Mouse (Mus musculus) liver, postnatal 0 days (tissue): ENCODE results near the gene Atp13a3. TPM values are rescaled to one million over a fixed set of nuclear protein-coding genes. Genes with fewer than 3 reads are reported as not detected.
A peak's percentile ranks its signal among the peaks of the same experiment; 100 is the strongest.
"Not testable (repeated sequence)": the region's sequence is repeated elsewhere in the genome, so short reads cannot be mapped to it uniquely, and the experiment has no call there.

ENCODE experiments used
- ATAC-seq: fragments of 200-750 bp; cut with Nextera tagmentation; 2 replicates; pipeline ENCODE4 v1.8.0; 2017; ENCODE audit warnings: mild to moderate bottlenecking, moderate library complexity
- DNase-seq: peaks from one replicate; pipeline ENCODE4 v3.0.0-alpha.2; 2016
- H3K27ac ChIP-seq: fragments of 300-500 bp; sonication (generic); 2 replicates; pipeline ENCODE4 v1.5.1; 2014; ENCODE audit warnings: antibody characterized with exemption, moderate library complexity, mild to moderate bottlenecking, low read depth
- H3K27me3 ChIP-seq: fragments of 300-500 bp; sonication (generic); 2 replicates; pipeline ENCODE4 v1.6.1; 2014; ENCODE audit warnings: low read length, control low read depth, mixed read lengths; ENCODE audit not compliant: insufficient read depth
- H3K36me3 ChIP-seq: fragments of 300-500 bp; sonication (generic); replicated peaks from 2 replicates; pipeline ENCODE4 v1.6.1; 2014; ENCODE audit warnings: mild to moderate bottlenecking, control low read depth, low read length, moderate library complexity, mixed read lengths; ENCODE audit not compliant: insufficient read depth
- H3K4me1 ChIP-seq: fragments of 300-500 bp; sonication (generic); 2 replicates; pipeline ENCODE4 v1.6.1; 2014; ENCODE audit warnings: antibody characterized with exemption, mild to moderate bottlenecking, control low read depth; ENCODE audit not compliant: insufficient read depth
- H3K4me2 ChIP-seq: fragments of 300-500 bp; sonication (generic); 2 replicates; pipeline ENCODE4 v1.6.1; 2014; ENCODE audit warnings: low read depth, mild to moderate bottlenecking, low read length, moderate library complexity, mixed read lengths
- H3K4me3 ChIP-seq: fragments of 300-500 bp; sonication (generic); 2 replicates; pipeline ENCODE4 v1.5.1; 2014; ENCODE audit warnings: low read depth, low read length
- H3K9ac ChIP-seq: fragments of 300-500 bp; sonication (generic); replicated peaks from 2 replicates; pipeline ENCODE4 v1.6.1; 2014; ENCODE audit warnings: mild to moderate bottlenecking, moderate library complexity
- H3K9me3 ChIP-seq: fragments of 300-500 bp; sonication (generic); 2 replicates; pipeline ENCODE4 v1.6.1; 2016; ENCODE audit warnings: mild to moderate bottlenecking, control low read depth, low read length, mixed read lengths
- CTCF ChIP-seq: sonication (generic); IDR thresholded peaks from 2 replicates; pipeline ENCODE4 v1.5.1; 2016; ENCODE audit warnings: antibody characterized with exemption, low read depth
- EP300 ChIP-seq: IDR thresholded peaks from 2 replicates; pipeline ENCODE4 v1.6.1; 2016; ENCODE audit warnings: antibody characterized with exemption, low read depth, mild to moderate bottlenecking
- WGBS: fragments of 180-500 bp; shearing (Covaris S2); extraction: QIAGEN DNeasy Blood & Tissue Kit; methylation state at CpG from one replicate; pipeline ENCODE4 v1.1.7; 2014; ENCODE audit not compliant: insufficient replicate concordance; 5-methylcytosine and 5-hydroxymethylcytosine counted together
- polyA plus RNA-seq: library from polyadenylated mRNA; unstranded; fragments of >200 nt; fragmentation: Nextera tagmentation; extraction: Ambion mirVana; gene quantifications from 2 replicates; pipeline ENCODE4 v1.2.1, GENCODE M21; 2015

Gene Atp13a3
- polyA plus RNA-seq, 1 experiment from 2014 or later, result 9.9 TPM

GRCm38 (mm10) chr16:30374927-30375326 lies 30.8 kb downstream of the Atp13a3 start:
- no peak overlapping the region for H3K4me3 ChIP-seq
- no peak for ATAC-seq
- 0 out of 2 replicates have a peak, but pooled peaks cover 3% of the 10 kb centered on the region for H3K4me1 ChIP-seq
- DNase-seq, result no peak
- H3K9ac ChIP-seq, result no peak overlapping the region
- H3K4me2 ChIP-seq, result no peak overlapping the region
- H3K27me3 ChIP-seq, result no peaks in the 10 kb centered on the region
- no peak overlapping the region for H3K27ac ChIP-seq
- 84% methylated on average over 3 of the region's 3 CpGs for WGBS
- no peak for TF ChIP-seq EP300
- TF ChIP-seq CTCF, result no peak
- H3K9me3 ChIP-seq, result no peaks in the 10 kb centered on the region
- peaks cover 3% of the 10 kb centered on the region; the same call in 1 of the 2 replicates for H3K36me3 ChIP-seq

- WGBS, result 51% methylated on average over 3 of the region's 3 CpGs
- Histone ChIP-seq H3K36me3 (peaks cover 3% of the 10 kb centered on the region; the same call in 1 of the 2 replicates), H3K4me2 (no peak overlapping the region), H3K27ac (no peak overlapping the region), H3K9me3 (no peaks in the 10 kb centered on the region), H3K27me3 (no peaks in the 10 kb centered on the region), H3K4me3 (no peak overlapping the region), H3K4me1 (0 out of 2 replicates have a peak, but pooled peaks cover 3% of the 10 kb centered on the region), H3K9ac (no peak overlapping the region)
- DNase-seq (no peak), ATAC-seq (peak; percentile 43; the same call in 1 of the 2 replicates)
- TF ChIP-seq CTCF (peak; percentile 92), EP300 (peak; percentile 47; the same call in 1 of the 2 replicates)
Observed at GRCm38 (mm10) chr16:30374266-30374665, 31.5 kb downstream of the Atp13a3 start.

- not testable (repeated sequence) for H3K27me3 ChIP-seq, H3K27ac ChIP-seq, H3K36me3 ChIP-seq, DNase-seq, H3K4me2 ChIP-seq, H3K9me3 ChIP-seq, H3K4me1 ChIP-seq, ATAC-seq, H3K4me3 ChIP-seq, H3K9ac ChIP-seq
- WGBS, result 87% methylated on average over 4 of the region's 4 CpGs
Observed at GRCm38 (mm10) chr16:30373286-30373685, 32.5 kb downstream of the Atp13a3 start.

GRCm38 (mm10) chr16:30367395-30367794 lies 38.4 kb downstream of the Atp13a3 start:
- Histone ChIP-seq H3K27ac (no peak overlapping the region), H3K9me3 (no peaks in the 10 kb centered on the region), H3K4me2 (no peak overlapping the region), H3K36me3 (peaks cover 7% of the 10 kb centered on the region; the same call in 1 of the 2 replicates), H3K4me1 (no peaks in the 10 kb centered on the region), H3K4me3 (no peak overlapping the region), H3K9ac (no peak overlapping the region), H3K27me3 (no peaks in the 10 kb centered on the region)
- 88% methylated on average over 2 of the region's 2 CpGs for WGBS
- DNase-seq (no peak), ATAC-seq (no peak)
- TF ChIP-seq EP300 (no peak), CTCF (no peak)

GRCm38 (mm10) chr16:30364604-30365003 lies 41.2 kb downstream of the Atp13a3 start:
- Histone ChIP-seq H3K36me3 (peaks cover 9% of the 10 kb centered on the region; the same call in 1 of the 2 replicates), H3K4me2 (no peak overlapping the region), H3K27me3 (no peaks in the 10 kb centered on the region), H3K4me1 (no peaks in the 10 kb centered on the region), H3K9ac (no peak overlapping the region), H3K27ac (no peak overlapping the region), H3K9me3 (no peaks in the 10 kb centered on the region), H3K4me3 (no peak overlapping the region)
- no peak for DNase-seq
- TF ChIP-seq CTCF (no peak), EP300 (no peak)
- ATAC-seq, result no peak
- WGBS, result 82% methylated on average over 6 of the region's 6 CpGs

GRCm38 (mm10) chr16:30362528-30362927 lies 43.2 kb downstream of the Atp13a3 start:
- Histone ChIP-seq H3K36me3 (peaks cover 12% of the 10 kb centered on the region; the same call in 1 of the 2 replicates), H3K9me3 (no peaks in the 10 kb centered on the region), H3K4me2 (no peak overlapping the region), H3K27me3 (no peaks in the 10 kb centered on the region), H3K4me1 (no peaks in the 10 kb centered on the region), H3K9ac (no peak overlapping the region), H3K27ac (no peak overlapping the region), H3K4me3 (no peak overlapping the region)
- ATAC-seq (no peak), DNase-seq (no peak)
- no peak for TF ChIP-seq CTCF
- no peak for TF ChIP-seq EP300
- 80% methylated on average over 3 of the region's 3 CpGs for WGBS

- H3K27ac ChIP-seq, DNase-seq, H3K4me3 ChIP-seq, H3K27me3 ChIP-seq, H3K9ac ChIP-seq, H3K4me1 ChIP-seq, H3K9me3 ChIP-seq, ATAC-seq, H3K4me2 ChIP-seq: not testable (repeated sequence)
- 93% methylated on average over 11 of the region's 11 CpGs for WGBS
- H3K36me3 ChIP-seq, result peaks cover 39% of the 10 kb centered on the region
Observed at GRCm38 (mm10) chr16:30353489-30353888, 52.3 kb downstream of the Atp13a3 start.
